Mouse (Mus musculus) kidney, embryonic 15.5 days (tissue): ENCODE data around the gene Tcf19. TPM values are rescaled to one million over a fixed set of nuclear protein-coding genes. Genes with fewer than 3 reads are reported as not detected.
"Not testable (repeated sequence)": the region's sequence is repeated elsewhere in the genome, so short reads cannot be mapped to it uniquely, and the experiment has no call there.

Experiments
- ATAC-seq: fragments of 200-750 bp; cut with Nextera tagmentation; replicated peaks from 2 replicates; pipeline ENCODE4 v1.8.0; 2017; ENCODE audit warnings: moderate TSS enrichment; ENCODE audit not compliant: low FRiP score
- H3K27ac ChIP-seq: fragments of 300-500 bp; sonication (generic); 2 replicates; pipeline ENCODE4 v1.5.1; 2015; ENCODE audit warnings: mild to moderate bottlenecking, inconsistent platforms
- H3K27me3 ChIP-seq: fragments of 300-500 bp; sonication (generic); 2 replicates; pipeline ENCODE4 v1.6.1; 2015; ENCODE audit warnings: inconsistent platforms
- H3K36me3 ChIP-seq: fragments of 300-500 bp; sonication (generic); 2 replicates; pipeline ENCODE4 v1.6.1; 2015; ENCODE audit warnings: inconsistent platforms
- H3K4me1 ChIP-seq: fragments of 300-500 bp; sonication (generic); 2 replicates; pipeline ENCODE4 v1.6.1; 2015; ENCODE audit warnings: inconsistent platforms
- H3K4me2 ChIP-seq: fragments of 300-500 bp; sonication (generic); 2 replicates; pipeline ENCODE4 v1.6.1; 2015; ENCODE audit warnings: moderate library complexity, mild to moderate bottlenecking, inconsistent platforms
- H3K4me3 ChIP-seq: fragments of 300-500 bp; sonication (generic); replicated peaks from 2 replicates; pipeline ENCODE4 v1.5.1; 2015; ENCODE audit warnings: mild to moderate bottlenecking, inconsistent platforms
- H3K9ac ChIP-seq: fragments of 300-500 bp; sonication (generic); 2 replicates; pipeline ENCODE4 v1.6.1; 2015; ENCODE audit warnings: mild to moderate bottlenecking, inconsistent platforms
- H3K9me3 ChIP-seq: fragments of 300-500 bp; sonication (generic); replicated peaks from 2 replicates; pipeline ENCODE4 v1.6.1; 2016; ENCODE audit warnings: inconsistent platforms
- WGBS: fragments of 180-500 bp; shearing (Covaris S2); methylation state at CpG from one replicate; pipeline ENCODE4 v1.1.7; 2015; ENCODE audit warnings: mixed read lengths; 5-methylcytosine and 5-hydroxymethylcytosine counted together
- polyA plus RNA-seq: library from polyadenylated mRNA; unstranded; fragments of >200 nt; fragmentation: Nextera tagmentation; extraction: Ambion mirVana; gene quantifications from 2 replicates; pipeline ENCODE4 v1.2.1, GENCODE M21; 2015

Tcf19 gene
- polyA plus RNA-seq, 1 experiment from 2014 or later: 71.7 TPM

DNA sequence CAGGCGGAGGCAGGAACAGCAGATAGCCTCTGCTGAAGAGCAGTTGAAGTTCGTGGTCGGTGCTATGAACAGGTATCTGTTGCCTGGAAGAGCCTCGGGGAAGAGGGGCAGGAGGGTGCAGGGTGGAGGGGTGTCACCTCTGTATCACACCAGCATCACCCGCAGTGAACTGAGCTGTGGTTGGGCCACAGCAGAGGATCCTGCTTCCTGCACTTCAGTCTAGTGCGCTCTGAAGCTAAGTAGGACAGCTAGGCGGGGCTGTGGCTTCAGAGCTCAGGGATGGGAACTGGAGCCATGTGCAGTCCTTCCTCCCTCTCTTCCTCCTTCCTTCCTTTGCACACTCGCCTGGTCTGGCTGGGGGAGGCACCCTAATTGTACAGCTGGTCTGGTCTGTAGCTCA is 10.0 kb upstream of the Tcf19 start:
- H3K36me3 ChIP-seq: peaks cover 80% of the 10 kb centered on the region
- H3K4me2 ChIP-seq: no peak overlapping the region
- no peak overlapping the region for H3K9ac ChIP-seq
- no peak for ATAC-seq
- WGBS: 77% methylated on average over 8 of the region's 8 CpGs
- no peaks in the 10 kb centered on the region for H3K27me3 ChIP-seq
- H3K27ac ChIP-seq: no peak overlapping the region
- H3K4me3 ChIP-seq: no peak overlapping the region
- no peaks in the 10 kb centered on the region for H3K4me1 ChIP-seq
- H3K9me3 ChIP-seq: no peaks in the 10 kb centered on the region

DNA sequence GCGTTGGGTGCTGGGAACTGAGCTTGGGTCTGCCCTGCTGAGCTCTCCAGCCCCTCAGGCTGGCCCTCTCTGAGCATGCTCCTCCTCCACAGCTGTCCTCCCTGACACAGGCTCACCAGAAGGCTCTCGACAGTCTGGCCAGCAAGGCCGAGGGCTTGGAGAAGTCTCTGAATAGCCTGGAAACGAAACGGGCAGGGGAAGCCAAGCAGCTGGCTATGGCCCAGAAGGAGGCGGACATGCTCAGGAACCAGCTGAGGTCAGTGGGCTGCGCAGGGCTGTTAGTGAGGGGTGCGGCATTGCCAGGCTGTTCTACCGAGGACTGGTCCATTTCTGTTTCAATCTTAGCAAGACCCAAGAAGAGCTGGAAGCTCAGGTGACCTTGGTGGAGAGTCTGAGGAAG is 7.7 kb upstream of the Tcf19 start:
- Histone ChIP-seq H3K9me3 (no peaks in the 10 kb centered on the region), H3K4me2 (no peak overlapping the region), H3K4me3 (no peak overlapping the region), H3K27ac (no peak overlapping the region), H3K4me1 (no peaks in the 10 kb centered on the region), H3K27me3 (no peaks in the 10 kb centered on the region), H3K9ac (no peak overlapping the region), H3K36me3 (peaks cover 74% of the 10 kb centered on the region)
- no peak for ATAC-seq
- WGBS: 86% methylated on average over 9 of the region's 9 CpGs

DNA sequence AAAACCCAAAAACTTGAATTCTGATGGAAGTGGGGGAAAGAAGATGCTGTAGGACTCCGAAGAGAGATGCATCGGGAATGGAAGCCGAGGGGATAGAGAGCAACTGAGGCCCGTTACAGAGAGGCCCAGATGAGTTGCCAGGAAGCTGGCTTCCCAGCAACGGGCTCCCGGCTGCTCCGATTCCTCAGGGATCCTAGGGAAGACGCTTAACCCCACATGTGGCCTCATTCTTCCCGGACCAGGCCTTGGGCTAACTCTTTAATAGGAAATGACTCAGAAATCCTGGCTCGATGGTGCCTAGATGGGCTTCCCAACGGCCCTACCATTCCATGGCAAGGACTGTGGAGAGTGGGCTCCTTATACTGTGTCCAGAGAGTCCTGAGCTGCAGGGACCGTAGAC is 902 bp upstream of the Tcf19 start:
- H3K27me3 ChIP-seq: no peaks in the 10 kb centered on the region
- WGBS: 5% methylated on average over 12 of the region's 12 CpGs
- H3K4me2 ChIP-seq: peak overlapping the region; percentile 88
- no peaks in the 10 kb centered on the region for H3K9me3 ChIP-seq
- H3K9ac ChIP-seq: peak overlapping the region; percentile 48
- ATAC-seq: no peak
- peak overlapping the region; percentile 73 for H3K27ac ChIP-seq
- H3K4me3 ChIP-seq: peak overlapping the region; percentile 68
- peaks cover 34% of the 10 kb centered on the region for H3K4me1 ChIP-seq
- H3K36me3 ChIP-seq: peaks cover 24% of the 10 kb centered on the region

DNA sequence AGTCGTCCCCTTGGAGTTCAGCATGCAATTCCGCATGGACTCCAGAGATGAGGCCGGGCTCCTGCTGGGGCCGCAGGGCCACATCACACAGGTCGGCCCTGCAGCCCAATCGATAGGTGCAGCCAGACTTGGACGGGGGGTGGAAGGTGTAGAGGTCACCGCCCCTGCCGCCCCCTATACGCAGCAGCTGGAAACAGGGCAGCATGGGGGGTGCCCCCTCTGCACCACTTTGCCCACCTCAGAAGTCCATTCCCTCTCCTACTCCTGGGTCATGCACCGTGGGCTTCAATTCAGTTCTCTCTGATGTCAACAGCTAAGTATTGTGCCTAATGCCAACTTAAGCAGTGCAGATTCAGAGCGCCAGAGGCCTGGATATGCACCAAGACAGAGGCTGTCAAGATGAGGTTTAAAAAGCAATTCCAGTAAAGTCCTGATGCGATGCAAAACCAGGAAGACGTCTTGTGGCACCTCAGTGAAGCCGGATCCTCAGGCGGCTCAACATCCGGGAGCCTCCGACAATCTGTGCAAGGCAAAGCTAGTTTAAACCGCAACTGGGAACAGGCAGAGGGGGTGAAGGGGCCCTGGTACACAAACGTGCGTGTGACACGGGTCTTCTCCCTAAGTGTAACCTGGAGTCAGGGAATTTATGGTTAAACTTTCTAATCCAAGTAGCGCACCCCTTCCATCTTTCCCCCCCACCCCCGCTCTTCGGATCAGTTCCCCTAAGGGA is 548 bp downstream of the Tcf19 start:
- Histone ChIP-seq H3K36me3 (peaks cover 19% of the 10 kb centered on the region), H3K4me1 (peaks cover 34% of the 10 kb centered on the region), H3K27ac (peak overlapping the region; percentile 51), H3K4me3 (peak overlapping the region; percentile 68), H3K9me3 (no peaks in the 10 kb centered on the region), H3K4me2 (peak overlapping the region; percentile 88), H3K27me3 (no peaks in the 10 kb centered on the region), H3K9ac (peak overlapping the region; percentile 62)
- WGBS: 4% methylated on average over 25 of the region's 25 CpGs
- ATAC-seq: peak; percentile 13

DNA sequence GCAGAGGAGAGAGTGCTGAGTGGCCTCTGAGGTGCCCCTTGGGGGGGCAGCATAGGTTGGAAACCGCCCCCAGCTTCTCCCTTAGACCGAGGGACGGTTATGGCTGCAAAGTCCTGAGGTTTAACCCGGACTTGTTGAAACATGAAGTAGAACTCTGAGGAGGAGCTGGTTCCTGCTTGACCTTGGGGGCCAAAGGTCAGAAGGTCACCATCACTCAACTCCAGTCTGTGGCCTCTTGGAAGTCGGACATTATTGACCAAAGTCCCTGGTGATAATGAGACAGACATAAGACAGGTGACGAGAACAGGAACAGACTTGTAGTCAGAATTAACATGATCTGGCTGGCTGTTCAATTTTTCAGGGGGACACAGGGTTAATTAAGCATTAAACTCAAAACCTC is 1.9 kb downstream of the Tcf19 start:
- Histone ChIP-seq H3K27me3 (no peaks in the 10 kb centered on the region), H3K9ac (peak overlapping the region; percentile 62; the same call in 1 of the 2 replicates), H3K4me3 (peak overlapping the region; percentile 68), H3K4me1 (peaks cover 34% of the 10 kb centered on the region), H3K27ac (no peak overlapping the region), H3K36me3 (peaks cover 15% of the 10 kb centered on the region), H3K4me2 (peak overlapping the region; percentile 88), H3K9me3 (no peaks in the 10 kb centered on the region)
- 40% methylated on average over 6 of the region's 6 CpGs for WGBS
- ATAC-seq: no peak

DNA sequence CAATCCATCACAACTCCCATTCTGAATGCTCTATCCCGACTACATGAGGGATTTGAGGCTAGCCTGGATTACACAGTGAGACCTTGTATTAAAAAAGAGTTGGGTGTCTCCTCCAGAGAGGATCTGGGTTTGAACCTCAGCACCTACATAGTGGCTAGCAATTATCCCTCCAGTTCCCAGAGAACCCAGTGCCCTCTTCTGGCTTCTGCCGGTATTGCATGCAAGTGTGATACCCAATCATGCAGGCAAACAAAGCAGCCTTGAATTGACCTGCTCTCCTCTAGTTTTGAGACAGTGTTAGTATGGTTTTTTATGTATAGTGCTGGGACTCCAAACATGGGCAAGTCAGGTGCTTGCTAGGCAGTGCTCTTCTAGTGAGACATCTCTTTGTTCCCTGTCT is 2.7 kb downstream of the Tcf19 start:
- Histone ChIP-seq H3K4me1 (peaks cover 34% of the 10 kb centered on the region), H3K36me3 (peaks cover 15% of the 10 kb centered on the region), H3K9ac (no peak overlapping the region), H3K4me2 (peak overlapping the region; percentile 88), H3K27ac (no peak overlapping the region), H3K4me3 (peak overlapping the region; percentile 68; the same call in 1 of the 2 replicates), H3K27me3 (0 out of 2 replicates have a peak, but pooled peaks cover 3% of the 10 kb centered on the region), H3K9me3 (no peaks in the 10 kb centered on the region)
- no peak for ATAC-seq
- WGBS: 20% methylated on average over 2 of the region's 2 CpGs

DNA sequence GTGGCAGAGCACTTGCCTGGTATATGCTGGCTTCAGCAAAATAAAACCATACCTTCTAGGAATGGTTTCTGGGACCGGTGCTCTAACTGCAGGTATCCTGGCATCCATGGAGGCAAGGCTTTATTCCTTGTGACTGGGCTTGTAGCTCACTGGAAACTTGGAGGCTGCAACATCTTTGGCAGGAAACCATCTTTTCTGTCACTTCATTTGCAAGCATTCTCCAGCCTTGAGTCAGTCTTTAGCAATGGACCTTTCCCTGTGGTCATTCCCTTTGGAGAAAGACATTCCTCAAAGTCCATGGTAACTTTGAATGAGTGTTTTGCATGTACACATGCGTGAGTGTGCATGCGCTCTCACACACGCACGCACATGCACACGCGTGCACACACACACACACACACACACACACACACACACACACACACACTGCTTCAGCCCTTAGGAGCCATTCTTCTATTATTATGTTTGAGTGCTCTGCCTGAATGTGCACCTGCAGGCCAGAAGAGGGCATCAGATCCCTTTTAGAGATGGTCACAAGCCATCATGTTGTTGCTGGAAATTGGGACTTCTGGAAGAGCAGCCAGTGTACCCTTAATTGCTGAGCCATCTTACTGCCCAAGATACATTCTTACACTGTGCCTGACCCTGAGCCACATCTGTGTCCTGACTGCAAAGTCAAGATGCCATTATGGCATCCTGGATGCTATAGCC is 3.6 kb downstream of the Tcf19 start:
- Histone ChIP-seq H3K27ac (no peak overlapping the region), H3K36me3 (peaks cover 15% of the 10 kb centered on the region), H3K9me3 (no peaks in the 10 kb centered on the region), H3K9ac (no peak overlapping the region), H3K4me3 (no peak overlapping the region), H3K4me1 (peaks cover 30% of the 10 kb centered on the region), H3K4me2 (no peak overlapping the region), H3K27me3 (peaks cover 4% of the 10 kb centered on the region)
- no peak for ATAC-seq
- 97% methylated on average over 7 of the region's 7 CpGs for WGBS

DNA sequence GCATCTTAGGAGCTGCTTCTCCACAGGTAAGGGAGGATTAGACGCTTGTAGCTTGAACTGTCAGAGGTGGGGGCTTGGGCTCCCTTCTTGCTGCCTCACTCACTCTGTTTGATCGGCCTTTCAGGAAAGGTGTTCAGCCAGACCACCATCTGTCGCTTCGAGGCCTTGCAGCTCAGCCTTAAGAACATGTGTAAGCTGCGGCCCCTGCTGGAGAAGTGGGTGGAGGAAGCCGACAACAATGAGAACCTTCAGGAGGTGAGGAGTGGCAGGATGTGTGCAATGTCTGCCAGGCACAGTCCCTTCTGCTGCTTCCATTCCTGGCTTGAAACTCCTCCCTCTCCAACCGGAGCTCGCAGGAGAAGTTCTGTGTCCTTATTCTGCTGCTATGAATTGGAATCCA is 7.3 kb downstream of the Tcf19 start:
- no peaks in the 10 kb centered on the region for H3K9me3 ChIP-seq
- H3K36me3 ChIP-seq: peaks cover 12% of the 10 kb centered on the region
- H3K9ac ChIP-seq: no peak overlapping the region
- 29% methylated on average over 8 of the region's 8 CpGs for WGBS
- H3K4me2 ChIP-seq: no peak overlapping the region
- peaks cover 4% of the 10 kb centered on the region for H3K4me1 ChIP-seq
- no peak overlapping the region for H3K4me3 ChIP-seq
- peaks cover 38% of the 10 kb centered on the region for H3K27me3 ChIP-seq
- H3K27ac ChIP-seq: no peak overlapping the region
- ATAC-seq: 0 out of 2 replicates have a peak, but pooled peaks have one; percentile 57

DNA sequence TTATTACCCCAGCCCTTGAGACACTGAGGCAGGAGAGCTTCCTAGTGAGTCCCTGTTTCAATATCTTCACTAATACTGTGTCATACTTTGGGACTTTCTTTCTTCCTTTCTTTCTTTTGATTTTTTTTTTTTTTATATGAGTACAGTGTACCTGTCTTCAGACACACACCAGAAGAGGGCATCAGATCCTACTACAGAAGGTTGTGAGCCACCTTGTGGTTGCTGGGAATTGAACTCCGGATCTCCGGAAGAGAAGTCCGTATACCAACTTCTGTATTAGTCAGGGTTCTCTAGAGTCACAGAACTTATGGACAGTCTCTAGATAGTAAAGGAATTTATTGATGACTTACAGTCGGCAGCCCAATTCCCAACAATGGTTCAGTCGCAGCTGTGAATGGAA is 8.3 kb downstream of the Tcf19 start:
- not testable (repeated sequence) for H3K36me3 ChIP-seq, ATAC-seq
- 61% methylated on average over 5 of the region's 5 CpGs for WGBS

DNA sequence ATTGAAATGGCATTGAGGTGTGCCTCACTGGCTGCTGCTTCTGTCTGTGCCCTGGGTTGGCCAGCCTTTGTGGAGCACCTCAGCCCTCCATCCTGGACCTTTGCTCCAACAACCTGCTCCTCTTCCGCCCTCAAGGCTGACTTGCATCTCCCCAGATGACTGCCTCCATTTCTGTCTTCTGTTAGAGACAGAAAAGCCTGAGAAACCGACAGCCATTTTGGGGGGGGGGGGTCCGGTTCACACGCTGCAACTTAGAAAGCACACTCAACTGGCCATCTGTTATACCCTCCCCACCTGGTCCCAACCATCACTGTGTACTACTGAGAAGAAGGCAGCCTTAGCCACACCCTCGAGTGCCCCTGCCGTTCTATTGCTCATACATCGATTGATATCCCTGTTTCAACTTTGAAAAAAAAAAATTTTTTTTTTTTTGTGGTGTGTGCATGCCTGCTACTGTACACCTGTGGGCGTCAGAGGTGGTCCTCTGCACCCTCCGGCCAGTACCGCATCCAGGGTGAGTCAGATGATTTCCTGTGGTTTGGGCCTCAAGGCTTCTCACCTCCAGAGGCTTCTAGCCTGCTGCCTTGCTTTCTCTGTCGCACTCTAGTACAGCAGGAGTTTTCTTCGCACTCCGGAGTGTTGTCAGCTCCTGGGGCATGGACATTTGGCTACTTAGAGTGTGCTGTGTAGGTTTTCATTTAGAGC is 8.9 kb downstream of the Tcf19 start:
- H3K27me3 ChIP-seq: peaks cover 38% of the 10 kb centered on the region
- no peak overlapping the region for H3K27ac ChIP-seq
- no peak overlapping the region for H3K4me3 ChIP-seq
- H3K9ac ChIP-seq: no peak overlapping the region
- no peaks in the 10 kb centered on the region for H3K4me1 ChIP-seq
- 26% methylated on average over 13 of the region's 13 CpGs for WGBS
- H3K9me3 ChIP-seq: no peaks in the 10 kb centered on the region
- no peak overlapping the region for H3K4me2 ChIP-seq
- no peak for ATAC-seq
- peaks cover 5% of the 10 kb centered on the region for H3K36me3 ChIP-seq

More for the DNA sequence above, 8.3 kb downstream of the Tcf19 start:
- not testable (repeated sequence) for H3K4me3 ChIP-seq, H3K9ac ChIP-seq, H3K4me1 ChIP-seq, H3K4me2 ChIP-seq, H3K9me3 ChIP-seq, H3K27ac ChIP-seq
- peaks cover 38% of the 10 kb centered on the region for H3K27me3 ChIP-seq

DNA sequence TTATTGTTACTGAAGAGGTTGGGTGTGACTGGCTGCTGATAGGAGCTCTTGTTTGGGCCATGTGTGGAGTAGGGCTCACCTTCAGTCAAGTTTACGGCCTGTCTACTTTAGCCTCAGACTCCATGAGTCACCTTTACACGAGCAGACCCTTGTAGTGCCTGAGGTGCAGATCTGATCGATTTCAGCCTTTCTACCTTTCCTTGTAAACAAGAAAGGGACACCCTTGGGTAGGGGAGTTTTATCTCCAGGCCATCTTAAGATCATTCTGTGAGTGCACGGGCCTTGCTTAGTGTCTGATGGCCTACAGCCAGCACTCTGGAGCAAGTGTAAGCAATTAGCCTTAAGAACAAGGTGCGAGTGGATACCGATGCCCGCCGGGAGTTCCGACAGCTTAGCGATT is 9.7 kb downstream of the Tcf19 start:
- Histone ChIP-seq H3K36me3 (no peaks in the 10 kb centered on the region), H3K4me1 (0 out of 2 replicates have a peak, but pooled peaks cover 3% of the 10 kb centered on the region), H3K27me3 (peaks cover 38% of the 10 kb centered on the region), H3K9ac (no peak overlapping the region), H3K27ac (no peak overlapping the region), H3K9me3 (no peaks in the 10 kb centered on the region), H3K4me2 (no peak overlapping the region), H3K4me3 (no peak overlapping the region)
- WGBS: 18% methylated on average over 10 of the region's 10 CpGs
- no peak for ATAC-seq

DNA sequence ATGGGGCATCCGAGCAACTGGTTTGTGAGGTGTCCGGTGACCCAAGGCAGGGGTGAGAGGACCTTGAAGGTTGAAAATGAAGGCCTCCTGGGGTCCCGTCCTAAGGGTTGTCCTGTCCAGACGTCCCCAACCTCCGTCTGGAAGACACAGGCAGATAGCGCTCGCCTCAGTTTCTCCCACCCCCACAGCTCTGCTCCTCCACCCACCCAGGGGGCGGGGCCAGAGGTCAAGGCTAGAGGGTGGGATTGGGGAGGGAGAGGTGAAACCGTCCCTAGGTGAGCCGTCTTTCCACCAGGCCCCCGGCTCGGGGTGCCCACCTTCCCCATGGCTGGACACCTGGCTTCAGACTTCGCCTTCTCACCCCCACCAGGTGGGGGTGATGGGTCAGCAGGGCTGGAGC is 10.8 kb downstream of the Tcf19 start, which contains the start of gene Pou5f1:
Gene Pou5f1 (plus strand): TSS at position 243 of the 400 bp plus-strand sequence.
- no peaks in the 10 kb centered on the region for H3K36me3 ChIP-seq
- 43% methylated on average over 13 of the region's 13 CpGs for WGBS
- no peak within 1 kb of the TSS for H3K27ac ChIP-seq
- peaks cover 38% of the 10 kb centered on the region for H3K27me3 ChIP-seq
- no peak within 1 kb of the TSS for H3K9ac ChIP-seq
- ATAC-seq: no peak
- H3K4me3 ChIP-seq: no peak within 1 kb of the TSS
- 0 out of 2 replicates have a peak, but pooled peaks cover 3% of the 10 kb centered on the region for H3K4me1 ChIP-seq
- no peaks in the 10 kb centered on the region for H3K9me3 ChIP-seq
- no peak within 1 kb of the TSS for H3K4me2 ChIP-seq
